Mouse (Mus musculus): Measurements from ENCODE around the gene Ifng.

DNA sequence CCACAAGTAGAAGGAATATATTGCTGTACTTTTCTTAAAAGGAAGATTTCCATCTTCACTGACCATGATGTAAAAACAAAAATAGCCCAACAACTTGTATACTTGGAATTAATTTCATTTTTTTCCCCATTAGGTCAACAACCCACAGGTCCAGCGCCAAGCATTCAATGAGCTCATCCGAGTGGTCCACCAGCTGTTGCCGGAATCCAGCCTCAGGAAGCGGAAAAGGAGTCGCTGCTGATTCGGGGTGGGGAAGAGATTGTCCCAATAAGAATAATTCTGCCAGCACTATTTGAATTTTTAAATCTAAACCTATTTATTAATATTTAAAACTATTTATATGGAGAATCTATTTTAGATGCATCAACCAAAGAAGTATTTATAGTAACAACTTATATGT, 4.2 kb downstream of the Ifng start:
- TF ChIP-seq E2F4 (IDR thresholded peaks at IDR 0.05; ENCODE audit: insufficient read depth), result no peak
- no peak for TF ChIP-seq POLR2A (IDR thresholded peaks at IDR 0.05; ENCODE audit: insufficient read length, low read depth)
- TF ChIP-seq TCF12 (IDR thresholded peaks at IDR 0.05; ENCODE audit: insufficient read depth, poor library complexity, severe bottlenecking), result no peak
- peak in 1 of 3 experiments; percentile 71 for TF ChIP-seq MYOG (IDR thresholded peaks at IDR 0.05; ENCODE audit: control insufficient read depth in 1 of 3, insufficient read depth in 1 of 3, insufficient read length in 2 of 3, low read depth in 2 of 3)
- no peak for TF ChIP-seq USF1 (IDR thresholded peaks at IDR 0.05; ENCODE audit: low read depth)
- no peak for TF ChIP-seq CEBPB (IDR thresholded peaks at IDR 0.05; ENCODE audit: insufficient read depth, poor library complexity, severe bottlenecking)
- TF ChIP-seq SRF (IDR thresholded peaks at IDR 0.05; ENCODE audit: control insufficient read depth, insufficient read length, low read depth), result no peak
- no peak for TF ChIP-seq REST (IDR thresholded peaks at IDR 0.05; ENCODE audit: insufficient read depth, insufficient read length)

Measured in myocyte (in vitro differentiated cells).